Mouse (Mus musculus): ENCODE results near the gene Carns1.

Carns1 gene

DNA sequence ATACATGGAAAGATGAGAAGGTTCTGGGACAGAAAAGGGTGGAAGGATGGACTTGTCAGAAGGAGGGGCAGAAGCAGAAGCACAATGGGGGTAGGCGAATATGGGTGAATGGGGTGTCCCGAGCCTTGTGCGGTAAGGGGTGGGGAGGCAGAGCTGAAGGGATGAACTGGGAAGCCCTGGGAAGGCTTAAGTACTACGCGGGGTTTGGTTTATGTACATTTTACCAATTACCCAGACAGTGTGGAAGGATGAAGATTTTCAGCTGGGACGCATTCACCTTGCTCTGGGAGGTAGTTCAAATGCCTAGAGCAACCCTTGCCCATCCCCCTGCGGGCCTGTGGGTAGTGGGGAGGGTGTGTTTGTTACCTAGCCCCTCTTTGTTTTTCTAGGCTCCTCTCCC lies 26.9 kb upstream of the Carns1 start:
- DNase-seq (ENCODE audit: low read depth), result no peak

DNA sequence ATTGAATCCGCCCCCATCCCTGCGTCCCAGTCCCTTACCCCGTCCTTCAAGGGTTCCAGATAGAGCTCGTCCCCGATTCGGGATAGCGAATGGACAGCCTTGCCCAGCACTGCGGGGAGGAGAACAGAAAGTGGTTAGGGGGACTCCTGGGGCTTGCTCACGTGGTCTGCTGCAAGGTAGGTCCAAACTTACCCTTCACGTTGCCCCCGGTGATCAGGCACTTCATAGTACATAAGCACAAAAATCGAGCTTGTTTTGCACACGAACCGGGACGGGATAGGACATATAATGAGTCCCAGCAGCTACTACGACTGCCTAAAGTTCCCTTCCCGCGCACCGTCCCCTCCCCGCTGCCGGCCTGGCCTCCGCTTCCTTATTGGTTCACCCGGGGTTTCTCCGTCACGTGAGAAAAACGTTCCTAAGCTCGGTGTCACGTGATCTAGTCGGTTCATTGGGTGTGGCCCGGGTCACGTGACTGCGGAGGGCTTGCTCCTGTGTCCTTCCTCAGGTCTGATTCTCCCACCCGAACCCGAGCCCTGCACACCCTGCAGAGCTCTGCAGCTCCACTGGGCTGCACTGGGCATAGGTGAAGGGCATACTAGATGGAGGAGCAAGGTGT lies 26.1 kb upstream of the Carns1 start, which contains the start of gene Rad9a:
Gene Rad9a, minus strand, starts transcription at position 372 of the 619 bp plus-strand sequence.
- DNase-seq (ENCODE audit: low read depth), result peak; percentile 99

- DNase-seq (ENCODE audit: low read depth), result no peak
These were observed 21.9 kb upstream of the Carns1 start for GRCm38 (mm10) chr19:4197180-4197579.

DNA sequence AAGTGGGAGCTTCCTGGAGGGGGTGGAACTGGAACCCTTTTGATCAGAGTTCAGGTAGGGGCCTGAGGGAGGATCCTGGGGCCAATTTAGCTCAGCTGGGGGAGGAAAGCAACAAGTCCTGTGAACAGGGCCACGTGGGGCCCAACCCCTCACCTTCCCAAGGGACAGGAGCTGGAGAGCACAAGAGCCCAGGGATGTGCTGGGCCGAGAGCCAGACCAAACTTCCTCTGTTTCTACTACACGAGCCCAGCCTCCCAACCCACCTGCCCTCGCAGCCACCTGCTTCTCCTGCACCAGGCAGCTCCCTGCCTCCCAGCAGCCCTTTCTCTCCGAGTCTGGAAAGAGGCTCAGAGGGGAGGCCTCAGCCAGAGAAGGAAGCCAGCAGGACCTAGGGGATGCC lies 21.3 kb upstream of the Carns1 start:
- DNase-seq (ENCODE audit: low read depth), result peak; percentile 44

GRCm38 (mm10) chr19:4196048-4196447 lies 20.8 kb upstream of the Carns1 start:
- no peak for DNase-seq (ENCODE audit: low read depth)

- no peak for DNase-seq (ENCODE audit: low read depth)
These were observed 19.7 kb upstream of the Carns1 start for GRCm38 (mm10) chr19:4194776-4195650.

DNA sequence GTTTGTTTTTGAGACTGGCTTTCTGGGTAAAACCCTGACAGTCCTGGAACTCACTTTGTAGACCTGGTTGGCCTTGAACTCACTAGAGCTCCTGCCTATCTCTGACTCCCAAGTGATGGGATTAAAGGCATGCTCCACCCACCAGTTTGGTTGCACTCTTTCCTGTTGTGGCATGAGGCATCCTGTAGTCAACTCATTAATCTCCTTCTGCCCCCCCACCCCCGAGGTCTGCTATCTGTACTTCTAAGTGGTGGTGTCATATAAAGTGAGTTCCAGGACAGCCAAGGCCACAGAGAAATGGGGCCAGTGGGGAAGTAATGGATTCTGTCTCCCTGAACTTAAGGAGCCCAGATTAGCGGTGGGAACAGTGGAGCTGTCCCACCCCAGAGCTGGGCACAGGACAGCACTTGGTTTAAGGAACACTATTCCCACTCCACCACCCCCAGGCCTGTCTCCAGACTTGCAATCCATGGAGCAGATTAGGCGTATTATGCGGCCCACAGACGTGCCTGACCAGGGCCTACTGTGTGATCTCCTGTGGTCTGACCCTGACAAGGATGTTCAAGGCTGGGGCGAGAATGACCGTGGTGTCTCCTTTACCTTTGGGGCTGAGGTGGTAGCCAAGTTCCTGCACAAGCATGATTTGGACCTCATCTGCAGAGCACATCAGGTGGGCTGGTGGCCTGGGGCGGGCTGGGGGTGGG lies 18.9 kb upstream of the Carns1 start:
- DNase-seq (ENCODE audit: low read depth), result peak; percentile 27

GRCm38 (mm10) chr19:4193129-4193528 lies 17.9 kb upstream of the Carns1 start:
- no peak for DNase-seq (ENCODE audit: low read depth)

GRCm38 (mm10) chr19:4192251-4192985 lies 17.1 kb upstream of the Carns1 start:
- peak; percentile 57 for DNase-seq (ENCODE audit: low read depth)

DNA sequence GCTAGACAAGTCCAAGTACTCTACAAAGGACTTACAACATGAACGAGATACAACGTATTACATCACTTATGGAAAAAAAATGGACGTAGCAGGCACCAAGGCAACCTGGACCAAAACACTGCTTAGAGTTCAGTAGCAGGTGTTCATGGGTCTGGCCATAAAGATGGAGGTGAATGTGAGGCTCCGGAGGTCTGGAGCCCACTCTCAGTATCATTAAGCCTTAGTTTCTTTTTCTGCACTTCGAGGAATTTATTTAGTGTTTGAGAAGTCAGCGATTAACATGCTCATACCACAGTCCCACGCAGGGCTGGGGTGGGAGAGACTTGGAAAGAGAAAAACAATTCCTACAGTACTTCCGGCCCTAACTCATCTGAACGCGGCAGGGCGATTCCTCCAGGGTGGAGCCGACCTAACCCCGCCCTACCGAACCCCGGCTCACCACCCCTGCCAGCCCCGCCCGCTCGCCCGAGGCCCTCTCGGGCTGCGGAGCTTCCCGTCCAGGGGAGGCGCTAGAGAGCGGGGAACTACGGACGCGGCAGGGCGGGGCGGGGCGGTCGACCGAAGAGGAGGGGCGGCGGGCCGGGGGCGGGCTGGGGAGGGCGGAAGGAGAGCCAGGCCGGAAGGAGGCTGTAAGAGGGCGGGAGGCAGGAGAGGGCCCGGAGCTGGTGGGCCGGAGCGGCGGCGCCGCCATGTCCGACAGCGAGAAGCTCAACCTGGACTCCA lies 16.4 kb upstream of the Carns1 start, which contains the start of gene Ppp1ca:
Gene Ppp1ca, plus strand, starts transcription at position 538 of the 723 bp plus-strand sequence.
- DNase-seq (ENCODE audit: low read depth), result peak; percentile 99

GRCm38 (mm10) chr19:4190831-4191334 lies 15.6 kb upstream of the Carns1 start, which contains the start of gene Tbc1d10c:
Gene Tbc1d10c, minus strand, starts transcription at chr19:4191284.
- no peak for DNase-seq (ENCODE audit: low read depth)

GRCm38 (mm10) chr19:4189051-4189620 lies 13.9 kb upstream of the Carns1 start:
- no peak for DNase-seq (ENCODE audit: low read depth)

DNA sequence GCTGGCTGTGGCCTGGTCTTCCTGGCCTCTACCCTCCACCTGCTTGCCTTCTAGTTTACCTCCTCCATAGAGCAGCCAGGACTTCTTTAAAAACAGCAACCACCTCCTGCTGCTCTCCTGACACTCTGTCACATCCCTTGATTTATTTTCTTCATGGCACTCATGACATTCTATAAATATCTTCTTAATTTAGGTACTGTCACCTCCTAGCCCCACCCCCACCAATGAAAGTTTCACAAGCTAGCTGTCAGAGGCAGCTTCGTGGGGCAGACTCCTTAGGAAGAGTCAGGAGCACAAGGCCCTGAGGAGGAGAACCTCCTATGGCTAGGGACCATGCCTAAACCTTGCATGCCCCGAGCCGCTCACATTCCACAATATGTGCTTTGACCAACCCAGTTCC lies 12.0 kb upstream of the Carns1 start:
- DNase-seq (ENCODE audit: low read depth), result no peak

DNA sequence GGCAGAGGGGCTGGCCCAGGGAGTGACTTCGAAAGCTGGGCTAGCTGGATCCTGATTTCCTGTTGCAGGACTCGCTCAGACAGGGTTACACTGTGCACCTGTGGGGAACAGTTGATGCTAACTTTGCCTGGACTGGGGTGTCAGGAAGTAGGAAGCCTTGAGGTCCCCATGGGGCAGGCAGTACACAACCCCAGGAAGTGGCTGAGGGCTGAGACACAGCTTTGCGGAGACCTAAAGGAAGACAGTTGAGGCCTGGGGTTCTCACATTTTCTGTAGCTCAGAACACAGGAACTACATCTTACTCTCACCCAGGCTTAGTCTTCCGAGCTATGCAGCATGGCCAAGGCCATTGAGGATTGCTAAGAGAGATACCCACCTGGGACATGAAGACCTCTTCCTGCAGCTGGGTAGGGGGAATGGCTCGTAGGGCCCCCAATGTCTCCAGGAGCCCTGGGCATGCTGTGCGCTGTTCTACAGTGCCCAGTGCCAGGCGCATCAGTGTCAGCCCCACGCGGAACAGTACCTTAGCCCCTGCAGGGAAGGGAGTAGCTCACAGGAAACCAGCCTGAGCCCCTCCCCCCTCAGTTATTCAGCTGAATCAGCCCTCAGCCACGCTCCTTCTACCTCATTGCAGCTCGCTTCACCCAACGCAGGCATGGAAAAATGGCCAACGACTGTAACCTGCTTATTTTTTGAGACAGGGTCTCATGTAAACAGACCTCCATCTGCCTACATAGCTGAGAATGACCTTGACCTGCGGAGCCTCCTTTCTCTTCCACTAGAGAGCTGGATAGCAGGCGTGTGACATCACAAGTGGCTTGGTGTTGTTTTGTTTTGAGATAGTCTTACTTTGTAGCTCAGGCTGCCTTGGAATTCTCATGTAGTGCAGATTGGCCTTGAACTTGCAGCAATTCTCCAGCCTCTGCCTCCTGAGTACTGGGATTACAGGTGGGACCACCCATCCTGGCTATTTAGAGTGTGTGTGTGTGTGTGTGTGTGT lies 10.0 kb upstream of the Carns1 start:
- DNase-seq (ENCODE audit: low read depth), result no peak

DNA sequence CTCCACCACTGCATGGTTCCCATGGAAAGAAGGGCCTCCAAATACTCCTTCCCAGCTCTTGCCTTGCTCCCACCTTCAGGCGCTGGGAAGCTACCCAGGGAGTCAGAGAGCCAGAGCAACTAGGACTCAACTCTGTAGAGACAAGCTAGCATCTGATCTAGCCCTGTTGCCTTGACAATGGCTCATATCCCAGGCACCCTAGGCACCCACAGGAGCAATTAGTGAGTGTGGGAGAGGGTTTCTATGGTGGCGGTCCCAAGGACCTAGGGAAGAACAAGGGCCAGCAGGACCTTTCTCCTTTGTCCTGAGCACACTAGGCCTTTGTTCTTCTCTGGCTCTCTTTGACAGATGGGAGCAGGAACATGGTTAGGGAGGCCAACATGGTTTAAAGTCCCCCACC lies 8.4 kb upstream of the Carns1 start:
- DNase-seq (ENCODE audit: low read depth), result no peak

DNA sequence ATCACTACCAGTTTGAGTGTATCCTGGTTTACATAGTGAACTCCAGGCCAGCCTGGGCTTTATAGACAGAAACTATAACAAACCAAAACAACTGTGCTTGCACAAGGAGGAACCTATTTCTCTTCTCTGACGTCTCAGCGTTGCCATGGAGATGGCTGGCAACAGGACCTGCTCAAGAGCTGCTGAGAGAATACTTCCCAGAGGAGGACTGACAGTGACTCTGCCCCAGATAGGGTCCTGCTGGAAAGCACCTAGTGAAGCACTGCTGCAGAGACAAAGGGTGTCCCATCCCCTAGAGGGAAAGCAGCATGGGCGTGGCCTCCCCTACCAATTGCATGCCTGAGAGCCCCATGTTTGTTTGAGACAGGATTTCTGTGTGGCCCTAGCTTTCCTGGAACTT lies 6.6 kb upstream of the Carns1 start:
- peak; percentile 83 for DNase-seq (ENCODE audit: low read depth)

DNA sequence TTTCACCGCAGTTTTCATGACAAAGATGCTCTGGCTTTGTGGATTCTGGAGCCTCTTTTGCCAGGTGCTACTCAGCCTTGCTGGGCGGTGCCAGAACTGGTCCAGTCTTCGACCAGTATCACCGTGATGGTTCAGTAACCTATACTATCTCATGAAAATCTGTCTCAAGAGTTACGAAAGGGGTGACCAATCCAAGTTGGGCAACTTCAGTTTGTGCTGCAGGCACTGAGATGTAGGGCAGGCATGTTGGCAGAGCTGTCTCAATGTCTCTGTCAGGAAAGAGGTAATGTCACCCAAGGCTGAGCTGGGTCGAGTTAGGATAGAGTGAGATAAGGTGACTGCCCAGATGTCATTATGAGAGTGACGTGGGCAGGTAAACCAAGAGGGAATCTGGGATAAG lies 5.1 kb upstream of the Carns1 start:
- DNase-seq (ENCODE audit: low read depth), result no peak

DNA sequence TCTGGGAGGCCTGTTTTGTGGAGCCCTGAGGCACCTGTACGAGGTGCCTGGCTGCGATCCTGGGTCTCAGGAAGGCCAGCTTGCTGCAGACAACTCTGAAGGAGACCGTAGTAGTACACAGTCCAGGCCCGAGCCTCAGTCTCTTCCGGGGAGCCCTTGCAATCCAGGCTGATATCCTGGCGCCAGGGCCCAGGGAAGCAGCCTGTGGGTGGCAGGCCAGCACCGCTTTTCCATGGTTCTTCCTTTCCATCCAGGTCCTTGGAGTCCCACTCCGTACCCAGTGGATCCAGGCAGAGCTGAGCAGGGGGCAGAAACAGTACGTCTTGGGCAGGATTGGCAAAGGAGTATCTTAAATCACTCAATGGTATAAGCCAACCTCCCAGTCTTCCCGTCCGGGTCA lies 2.4 kb downstream of the Carns1 start:
- no peak for DNase-seq (ENCODE audit: low read depth)
